Mouse (Mus musculus): ENCODE measurements at regions not wholly inside any gene's neighbourhood (a gene's known extent, or its start where the extent isn't known, plus 50 kb on each side); places are given as distances from the start of the nearest gene placed in this dataset.

DNA sequence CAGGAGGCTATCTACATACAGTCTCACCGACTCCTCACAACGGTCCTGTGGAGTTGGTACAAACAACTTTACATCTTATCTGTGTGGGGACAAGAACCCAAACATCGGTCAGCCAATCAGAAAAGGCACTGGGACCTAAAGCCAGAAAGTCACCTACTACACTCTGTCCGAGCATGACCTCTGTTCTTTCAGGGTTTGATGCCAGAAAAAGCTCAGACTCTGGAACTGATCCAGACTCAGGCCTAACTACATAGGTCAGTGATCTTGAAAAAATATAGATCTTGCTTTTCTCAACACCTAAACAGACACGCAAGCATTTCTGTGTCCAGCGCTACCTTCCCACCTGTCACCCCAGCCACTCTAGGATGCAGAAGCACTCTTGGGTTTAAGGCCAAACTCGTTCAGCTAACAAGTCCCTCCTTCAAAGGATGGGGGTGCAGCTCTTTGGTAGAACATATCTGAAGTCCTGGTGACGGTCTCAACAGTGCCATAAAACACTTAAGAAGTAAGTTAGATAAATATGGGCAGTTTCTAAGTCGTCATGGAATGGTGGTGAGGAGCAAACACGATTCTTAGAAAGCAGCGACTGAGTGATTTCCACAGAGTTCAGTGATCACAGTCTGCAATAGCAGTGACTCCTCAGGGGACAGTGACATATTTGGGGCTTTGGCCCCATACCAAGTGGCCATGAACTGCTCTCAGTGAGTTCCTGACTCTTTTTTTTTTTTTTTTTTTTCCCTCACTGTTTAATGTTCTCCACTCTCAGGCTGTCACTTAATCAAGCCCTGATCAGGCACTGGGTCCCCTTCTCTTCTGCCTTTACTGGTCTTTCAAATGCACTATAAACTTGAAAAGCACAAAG, 181.2 kb upstream of the Smim15 start:
- Histone ChIP-seq H3K36me3 (ENCODE audit: control insufficient read depth, insufficient read depth, low read length, poor library complexity, severe bottlenecking) (no peaks in the 10 kb centered on the region), H3K27ac (ENCODE audit: insufficient read depth, low read depth, low read length, poor library complexity, severe bottlenecking) (no peak overlapping the region), H3K4me1 (ENCODE audit: control insufficient read depth in 2 of 2, insufficient read depth in 2 of 2, low read length in 2 of 2, poor library complexity in 1 of 2) (peaks cover 5 to 16% of the 10 kb centered on the region in 2 experiments; a peak in 3 of 4 replicates), H3K9me3 (ENCODE audit: control insufficient read depth, insufficient read depth, low read depth, low read length) (no peaks in the 10 kb centered on the region), H3K4me3 (ENCODE audit: insufficient read depth in 1 of 2, low read depth in 1 of 2, low read length in 2 of 2, poor library complexity in 1 of 2, severe bottlenecking in 1 of 2) (no peak overlapping the region), H3K9ac (ENCODE audit: insufficient read depth, low read depth, low read length, poor library complexity, severe bottlenecking) (no peak overlapping the region)
- no peak for TF ChIP-seq ZC3H11A (IDR thresholded peaks at IDR 0.05; ENCODE audit: borderline replicate concordance, low read depth, low read length)
- no peak for TF ChIP-seq MAFK (IDR thresholded peaks at IDR 0.05; ENCODE audit: insufficient read depth, low read depth, low read length)
- no peak for TF ChIP-seq ZNF384 (IDR thresholded peaks at IDR 0.05; ENCODE audit: low read depth, low read length)
- no peak for TF ChIP-seq CHD2 (IDR thresholded peaks at IDR 0.05; ENCODE audit: low read depth, low read length)
- TF ChIP-seq HCFC1 (IDR thresholded peaks at IDR 0.05; ENCODE audit: borderline replicate concordance, insufficient read depth, low read length), result no peak
- in situ Hi-C loops (cut with MboI; ENCODE audit: low sequenced_read_pairs in 2 of 2, unreplicated experiment in 2 of 2), result no loop called here
- DNase-seq (ENCODE audit: low read depth, low spot score), result no peak

DNA sequence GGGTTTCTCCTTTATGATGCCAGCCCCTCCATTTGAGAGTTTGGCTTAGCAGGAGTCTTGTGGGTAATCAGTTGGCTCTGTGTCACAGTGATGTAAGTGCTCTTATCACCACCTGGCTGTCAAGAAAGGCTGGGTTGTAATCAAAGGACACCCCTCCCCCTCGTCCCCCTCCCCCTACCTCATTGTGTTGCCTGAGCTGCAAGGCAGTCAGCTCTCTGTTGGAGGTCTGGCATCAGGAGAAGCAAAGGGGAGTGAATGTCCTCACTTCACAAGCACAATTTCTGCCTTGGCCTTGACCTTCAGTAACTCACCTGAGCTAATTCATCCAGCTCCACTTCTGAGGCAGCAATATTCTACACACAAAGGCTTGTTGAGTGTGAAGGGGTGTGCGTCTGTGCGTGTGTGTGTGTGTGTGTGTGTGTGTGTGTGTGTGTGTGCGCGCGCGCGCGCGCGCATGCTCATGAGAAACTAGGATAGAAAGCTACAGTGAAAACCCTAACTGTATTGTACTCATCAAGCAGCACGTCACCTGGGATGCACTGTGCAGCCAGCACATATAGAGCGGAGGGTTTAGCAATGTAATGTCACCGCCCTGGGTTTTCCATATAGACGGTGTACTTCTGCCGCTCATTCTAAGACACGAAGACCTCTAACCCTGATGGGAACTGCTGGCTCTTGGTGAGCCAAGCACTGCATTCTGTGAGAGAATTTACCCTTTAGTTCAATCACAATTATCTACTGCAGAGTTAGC, 182.7 kb upstream of the Smim15 start:
- DNase-seq (ENCODE audit: low read depth, low spot score), result peak; percentile 53
- no peak overlapping the region for H3K9ac ChIP-seq (ENCODE audit: insufficient read depth, low read depth, low read length, poor library complexity, severe bottlenecking)
- TF ChIP-seq CHD2 (IDR thresholded peaks at IDR 0.05; ENCODE audit: low read depth, low read length) (no peak), HCFC1 (IDR thresholded peaks at IDR 0.05; ENCODE audit: borderline replicate concordance, insufficient read depth, low read length) (no peak), ZC3H11A (IDR thresholded peaks at IDR 0.05; ENCODE audit: borderline replicate concordance, low read depth, low read length) (no peak), MAFK (IDR thresholded peaks at IDR 0.05; ENCODE audit: insufficient read depth, low read depth, low read length) (no peak), ZNF384 (IDR thresholded peaks at IDR 0.05; ENCODE audit: low read depth, low read length) (no peak)
- H3K27ac ChIP-seq (ENCODE audit: insufficient read depth, low read depth, low read length, poor library complexity, severe bottlenecking), result no peak overlapping the region
- H3K4me1 ChIP-seq (ENCODE audit: control insufficient read depth in 2 of 2, insufficient read depth in 2 of 2, low read length in 2 of 2, poor library complexity in 1 of 2), result peaks cover 5 to 16% of the 10 kb centered on the region in 2 experiments; a peak in 3 of 4 replicates
- H3K9me3 ChIP-seq (ENCODE audit: control insufficient read depth, insufficient read depth, low read depth, low read length), result no peaks in the 10 kb centered on the region
- in situ Hi-C loops (cut with MboI; ENCODE audit: low sequenced_read_pairs in 2 of 2, unreplicated experiment in 2 of 2), result no loop called here
- no peaks in the 10 kb centered on the region for H3K36me3 ChIP-seq (ENCODE audit: control insufficient read depth, insufficient read depth, low read length, poor library complexity, severe bottlenecking)
- peak overlapping the region; percentile 19 to 22; a peak in 2 of 4 replicates for H3K4me3 ChIP-seq (ENCODE audit: insufficient read depth in 1 of 2, low read depth in 1 of 2, low read length in 2 of 2, poor library complexity in 1 of 2, severe bottlenecking in 1 of 2)

DNA sequence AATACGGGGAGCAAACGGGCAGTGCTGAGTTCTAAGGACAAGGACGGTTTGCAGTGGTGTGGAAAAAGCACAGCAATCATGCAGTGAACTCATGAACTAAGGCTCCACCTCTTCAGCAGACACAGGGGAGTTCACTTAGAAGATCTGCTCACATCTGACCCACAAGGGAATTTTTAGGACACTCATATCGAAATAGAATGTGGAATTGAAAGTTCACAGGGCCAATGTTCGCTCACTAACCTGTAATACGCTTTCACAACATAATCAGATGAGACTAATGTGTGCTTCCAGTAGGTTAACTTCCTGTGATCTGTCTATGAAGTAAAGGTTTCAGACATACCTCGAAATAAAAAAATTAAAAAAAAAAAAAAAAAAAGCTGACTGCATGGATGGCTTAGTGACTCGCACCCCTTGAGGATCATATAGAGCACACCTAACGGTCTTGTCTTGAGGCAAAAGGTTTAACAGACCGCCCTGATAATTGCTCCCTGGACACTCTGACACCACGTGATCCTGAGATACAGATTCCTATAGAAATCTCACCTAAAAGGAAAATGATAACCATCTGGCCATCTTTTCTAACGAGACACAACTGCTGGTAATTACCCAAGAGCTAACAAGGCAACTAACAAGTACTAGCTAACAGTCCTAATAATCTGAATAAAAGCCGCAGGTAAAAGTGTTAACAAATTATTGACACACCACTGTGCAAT, 187.0 kb upstream of the Smim15 start:
- in situ Hi-C loops (cut with MboI; ENCODE audit: low sequenced_read_pairs in 2 of 2, unreplicated experiment in 2 of 2), result no loop called here
- no peak for TF ChIP-seq MAFK (IDR thresholded peaks at IDR 0.05; ENCODE audit: insufficient read depth, low read depth, low read length)
- no peak for TF ChIP-seq ZNF384 (IDR thresholded peaks at IDR 0.05; ENCODE audit: low read depth, low read length)
- no peak for TF ChIP-seq ZC3H11A (IDR thresholded peaks at IDR 0.05; ENCODE audit: borderline replicate concordance, low read depth, low read length)
- TF ChIP-seq HCFC1 (IDR thresholded peaks at IDR 0.05; ENCODE audit: borderline replicate concordance, insufficient read depth, low read length), result no peak
- no peak for TF ChIP-seq CHD2 (IDR thresholded peaks at IDR 0.05; ENCODE audit: low read depth, low read length)
- Histone ChIP-seq H3K9me3 (ENCODE audit: control insufficient read depth, insufficient read depth, low read depth, low read length) (no peaks in the 10 kb centered on the region), H3K4me3 (ENCODE audit: insufficient read depth in 1 of 2, low read depth in 1 of 2, low read length in 2 of 2, poor library complexity in 1 of 2, severe bottlenecking in 1 of 2) (no peak overlapping the region), H3K36me3 (ENCODE audit: control insufficient read depth, insufficient read depth, low read length, poor library complexity, severe bottlenecking) (no peaks in the 10 kb centered on the region), H3K4me1 (ENCODE audit: control insufficient read depth in 2 of 2, insufficient read depth in 2 of 2, low read length in 2 of 2, poor library complexity in 1 of 2) (peaks cover 7 to 16% of the 10 kb centered on the region in 2 experiments), H3K9ac (ENCODE audit: insufficient read depth, low read depth, low read length, poor library complexity, severe bottlenecking) (no peak overlapping the region), H3K27ac (ENCODE audit: insufficient read depth, low read depth, low read length, poor library complexity, severe bottlenecking) (no peak overlapping the region)
- DNase-seq (ENCODE audit: low read depth, low spot score), result no peak

DNA sequence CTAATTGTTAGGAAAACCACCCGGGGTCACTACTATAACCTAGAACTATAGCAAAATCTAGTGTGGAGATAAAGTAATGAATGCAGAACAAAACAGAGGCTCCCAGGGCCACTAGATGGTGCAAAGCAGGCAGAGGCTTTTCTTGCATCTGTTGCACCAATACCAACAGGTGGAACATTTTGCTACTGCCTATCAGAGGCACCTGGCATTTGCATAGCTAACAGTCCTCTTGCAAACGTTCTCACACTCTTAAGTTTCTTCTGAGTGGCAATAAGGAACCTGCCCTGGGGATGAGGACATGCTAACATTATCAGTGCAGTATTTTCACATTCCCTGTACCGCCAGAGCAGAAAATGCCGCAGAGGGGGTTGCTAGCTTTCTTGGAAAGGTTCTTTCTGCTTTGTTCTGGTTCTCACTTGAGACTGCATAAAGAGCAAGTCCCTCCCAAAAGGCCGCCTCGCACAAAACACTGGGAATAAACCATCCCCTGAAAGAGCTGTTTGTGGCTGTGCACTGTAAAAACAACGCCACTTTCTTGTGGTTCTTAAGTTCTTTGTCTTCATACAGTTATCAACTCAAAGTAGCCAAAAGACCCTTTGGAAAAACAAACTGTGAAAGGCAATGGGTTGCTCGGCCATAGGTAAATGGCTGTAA, 193.2 kb upstream of the Smim15 start:
- no peaks in the 10 kb centered on the region for H3K9me3 ChIP-seq (ENCODE audit: control insufficient read depth, insufficient read depth, low read depth, low read length)
- no peak overlapping the region for H3K27ac ChIP-seq (ENCODE audit: insufficient read depth, low read depth, low read length, poor library complexity, severe bottlenecking)
- in situ Hi-C loops (cut with MboI; ENCODE audit: low sequenced_read_pairs in 2 of 2, unreplicated experiment in 2 of 2), result no loop called here
- TF ChIP-seq MAFK (IDR thresholded peaks at IDR 0.05; ENCODE audit: insufficient read depth, low read depth, low read length), result no peak
- no peak for TF ChIP-seq CHD2 (IDR thresholded peaks at IDR 0.05; ENCODE audit: low read depth, low read length)
- no peak for TF ChIP-seq ZNF384 (IDR thresholded peaks at IDR 0.05; ENCODE audit: low read depth, low read length)
- no peak for TF ChIP-seq ZC3H11A (IDR thresholded peaks at IDR 0.05; ENCODE audit: borderline replicate concordance, low read depth, low read length)
- TF ChIP-seq HCFC1 (IDR thresholded peaks at IDR 0.05; ENCODE audit: borderline replicate concordance, insufficient read depth, low read length), result no peak
- no peaks in the 10 kb centered on the region for H3K36me3 ChIP-seq (ENCODE audit: control insufficient read depth, insufficient read depth, low read length, poor library complexity, severe bottlenecking)
- H3K9ac ChIP-seq (ENCODE audit: insufficient read depth, low read depth, low read length, poor library complexity, severe bottlenecking), result no peak overlapping the region
- DNase-seq (ENCODE audit: low read depth, low spot score), result no peak
- H3K4me3 ChIP-seq (ENCODE audit: insufficient read depth in 1 of 2, low read depth in 1 of 2, low read length in 2 of 2, poor library complexity in 1 of 2, severe bottlenecking in 1 of 2), result no peak overlapping the region
- H3K4me1 ChIP-seq (ENCODE audit: control insufficient read depth in 2 of 2, insufficient read depth in 2 of 2, low read length in 2 of 2, poor library complexity in 1 of 2), result peaks cover 1 to 7% of the 10 kb centered on the region in 2 experiments; a peak in 3 of 4 replicates
